Mouse (Mus musculus) kidney, postnatal 0 days (tissue): ENCODE results near the gene Twnk. TPM values are rescaled to one million over a fixed set of nuclear protein-coding genes. Genes with fewer than 3 reads are reported as not detected.

Experiments
- ATAC-seq: fragments of 200-750 bp; cut with Nextera tagmentation; replicated peaks from 2 replicates; pipeline ENCODE4 v1.8.0; 2017; ENCODE audit warnings: low read depth, moderate number of reproducible peaks, moderate TSS enrichment, moderate library complexity; ENCODE audit not compliant: low FRiP score
- DNase-seq: peaks from one replicate; pipeline ENCODE4 v3.0.0-alpha.2; 2016; ENCODE audit warnings: low spot score
- H3K27ac ChIP-seq: fragments of 300-500 bp; sonication (generic); 2 replicates; pipeline ENCODE4 v1.5.1; 2014; ENCODE audit warnings: mild to moderate bottlenecking
- H3K27me3 ChIP-seq: fragments of 300-500 bp; sonication (generic); 2 replicates; pipeline ENCODE4 v1.6.1; 2014; ENCODE audit warnings: low read length, mixed read lengths; ENCODE audit not compliant: insufficient read depth
- H3K36me3 ChIP-seq: fragments of 300-500 bp; sonication (generic); 2 replicates; pipeline ENCODE4 v1.6.1; 2014; ENCODE audit warnings: low read length, mixed read lengths; ENCODE audit not compliant: insufficient read depth
- H3K4me1 ChIP-seq: fragments of 300-500 bp; sonication (generic); replicated peaks from 2 replicates; pipeline ENCODE4 v1.6.1; 2014; ENCODE audit warnings: antibody characterized with exemption, low read length, mixed read lengths; ENCODE audit not compliant: insufficient read depth
- H3K4me2 ChIP-seq: fragments of 300-500 bp; sonication (generic); 2 replicates; pipeline ENCODE4 v1.6.1; 2014; ENCODE audit warnings: mild to moderate bottlenecking, low read length, moderate library complexity, mixed read lengths
- H3K4me3 ChIP-seq: fragments of 300-500 bp; sonication (generic); replicated peaks from 2 replicates; pipeline ENCODE4 v1.5.1; 2014; ENCODE audit warnings: low read depth, low read length
- H3K9ac ChIP-seq: fragments of 300-500 bp; sonication (generic); 2 replicates; pipeline ENCODE4 v1.6.1; 2014; ENCODE audit warnings: low read depth, low read length
- H3K9me3 ChIP-seq: fragments of 300-500 bp; sonication (generic); replicated peaks from 2 replicates; pipeline ENCODE4 v1.6.1; 2016; ENCODE audit warnings: low read length, inconsistent platforms, mixed read lengths
- CTCF ChIP-seq: IDR thresholded peaks from 2 replicates; pipeline ENCODE4 v1.5.1; 2016; ENCODE audit warnings: antibody characterized with exemption, low read depth, mild to moderate bottlenecking, moderate library complexity
- WGBS: fragments of 180-500 bp; shearing (Covaris S2); extraction: QIAGEN DNeasy Blood & Tissue Kit; methylation state at CpG from one replicate; pipeline ENCODE4 v1.1.7; 2014; 5-methylcytosine and 5-hydroxymethylcytosine counted together
- polyA plus RNA-seq: library from polyadenylated mRNA; unstranded; fragments of >200 nt; fragmentation: Nextera tagmentation; extraction: Ambion mirVana; gene quantifications from 2 replicates; pipeline ENCODE4 v1.2.1, GENCODE M21; 2015

The Twnk gene
- polyA plus RNA-seq, 1 experiment from 2014 or later, result 15.7 TPM

DNA sequence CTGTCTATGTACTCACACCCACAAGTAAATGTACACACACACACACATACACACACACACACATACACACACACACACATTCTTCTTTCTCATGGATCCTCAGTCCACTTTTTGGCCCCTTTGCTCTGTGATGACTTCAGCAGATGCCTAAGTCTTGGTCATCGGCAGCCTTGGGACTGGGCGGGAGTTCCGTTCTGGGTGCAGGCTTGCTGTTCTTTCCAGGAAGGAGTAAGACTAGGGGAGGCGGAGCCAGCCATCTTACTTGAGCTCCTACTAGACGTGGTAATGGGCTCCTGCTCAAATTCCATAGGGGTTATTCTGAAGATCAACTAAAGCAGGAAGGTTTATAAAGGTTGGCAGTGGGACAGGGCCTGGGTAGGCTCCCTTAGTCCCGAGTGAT lies 14.9 kb downstream of the Twnk start:
- 37% methylated on average over 6 of the region's 6 CpGs for WGBS
- H3K4me1 ChIP-seq, result peaks cover 30% of the 10 kb centered on the region
- peak; percentile 77 for DNase-seq

GRCm38 (mm10) chr19:45021362-45021761 lies 15.9 kb downstream of the Twnk start:
- Histone ChIP-seq H3K4me2 (no peak overlapping the region), H3K4me1 (peaks cover 24% of the 10 kb centered on the region), H3K36me3 (peaks cover 24% of the 10 kb centered on the region), H3K27me3 (no peaks in the 10 kb centered on the region), H3K27ac (no peak overlapping the region), H3K9ac (no peak overlapping the region), H3K9me3 (no peaks in the 10 kb centered on the region), H3K4me3 (no peak overlapping the region)
- no peak for TF ChIP-seq CTCF
- DNase-seq, result no peak
- no peak for ATAC-seq
- 90% methylated on average over 15 of the region's 15 CpGs for WGBS

More for the DNA sequence above, 14.9 kb downstream of the Twnk start:
- no peak for ATAC-seq
- no peak for TF ChIP-seq CTCF
- Histone ChIP-seq H3K27me3 (no peaks in the 10 kb centered on the region), H3K9me3 (no peaks in the 10 kb centered on the region), H3K27ac (no peak overlapping the region), H3K36me3 (peaks cover 16% of the 10 kb centered on the region), H3K4me2 (peak overlapping the region; percentile 97), H3K9ac (no peak overlapping the region), H3K4me3 (no peak overlapping the region)

DNA sequence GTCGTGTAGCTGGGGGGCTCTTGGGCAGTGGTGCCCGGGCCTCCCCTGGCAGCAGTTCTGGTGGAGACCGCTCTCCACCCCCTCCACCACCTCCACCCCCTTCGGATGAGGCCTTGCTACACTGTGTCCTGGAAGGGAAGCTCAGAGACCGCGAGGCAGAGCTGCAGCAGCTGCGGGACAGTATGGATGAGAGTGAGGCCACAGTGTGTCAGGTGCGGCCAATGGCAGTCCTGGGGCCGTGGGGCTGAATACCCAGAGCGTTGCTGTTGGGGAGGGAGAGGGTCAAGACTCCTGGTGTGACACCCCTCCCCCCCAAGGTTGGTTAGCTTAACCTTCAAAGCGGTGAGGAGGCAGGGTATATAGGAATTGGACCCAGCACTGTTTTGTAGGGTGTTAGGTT lies 18.5 kb downstream of the Twnk start:
- TF ChIP-seq CTCF, result no peak
- H3K9me3 ChIP-seq, result no peaks in the 10 kb centered on the region
- DNase-seq (no peak), ATAC-seq (no peak; the same call in 1 of the 2 replicates)
- no peak overlapping the region for H3K9ac ChIP-seq
- H3K36me3 ChIP-seq, result peaks cover 48% of the 10 kb centered on the region
- H3K27me3 ChIP-seq, result no peaks in the 10 kb centered on the region
- no peak overlapping the region for H3K4me2 ChIP-seq
- H3K4me1 ChIP-seq, result peaks cover 19% of the 10 kb centered on the region
- 76% methylated on average over 11 of the region's 11 CpGs for WGBS
- no peak overlapping the region for H3K4me3 ChIP-seq
- H3K27ac ChIP-seq, result no peak overlapping the region

DNA sequence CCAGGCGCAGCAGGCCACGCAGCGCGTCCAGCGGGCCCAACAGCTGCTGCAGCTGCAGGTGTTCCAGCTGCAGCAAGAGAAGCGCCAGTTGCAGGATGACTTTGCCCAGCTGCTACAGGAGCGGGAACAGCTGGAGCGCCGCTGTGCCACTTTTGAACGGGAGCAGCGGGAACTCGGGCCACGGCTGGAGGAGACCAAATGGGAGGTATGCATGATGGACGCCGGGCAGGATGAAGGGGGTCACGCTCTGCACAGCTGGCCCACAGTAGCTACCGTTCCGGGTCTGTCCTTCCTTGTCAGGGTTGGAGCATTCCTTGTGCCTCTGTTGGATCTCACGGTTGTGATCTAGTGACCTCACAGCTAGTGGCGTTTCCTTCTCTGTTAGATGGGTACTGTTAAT lies 19.3 kb downstream of the Twnk start:
- ATAC-seq (no peak; the same call in 1 of the 2 replicates), DNase-seq (no peak)
- no peak for TF ChIP-seq CTCF
- no peaks in the 10 kb centered on the region for H3K27me3 ChIP-seq
- H3K36me3 ChIP-seq, result peaks cover 49% of the 10 kb centered on the region
- no peak overlapping the region for H3K4me3 ChIP-seq
- WGBS, result 72% methylated on average over 20 of the region's 20 CpGs
- no peak overlapping the region for H3K27ac ChIP-seq
- peaks cover 13% of the 10 kb centered on the region; the same call in 1 of the 2 replicates for H3K4me1 ChIP-seq
- no peak overlapping the region for H3K4me2 ChIP-seq
- H3K9me3 ChIP-seq, result no peaks in the 10 kb centered on the region
- H3K9ac ChIP-seq, result no peak overlapping the region

DNA sequence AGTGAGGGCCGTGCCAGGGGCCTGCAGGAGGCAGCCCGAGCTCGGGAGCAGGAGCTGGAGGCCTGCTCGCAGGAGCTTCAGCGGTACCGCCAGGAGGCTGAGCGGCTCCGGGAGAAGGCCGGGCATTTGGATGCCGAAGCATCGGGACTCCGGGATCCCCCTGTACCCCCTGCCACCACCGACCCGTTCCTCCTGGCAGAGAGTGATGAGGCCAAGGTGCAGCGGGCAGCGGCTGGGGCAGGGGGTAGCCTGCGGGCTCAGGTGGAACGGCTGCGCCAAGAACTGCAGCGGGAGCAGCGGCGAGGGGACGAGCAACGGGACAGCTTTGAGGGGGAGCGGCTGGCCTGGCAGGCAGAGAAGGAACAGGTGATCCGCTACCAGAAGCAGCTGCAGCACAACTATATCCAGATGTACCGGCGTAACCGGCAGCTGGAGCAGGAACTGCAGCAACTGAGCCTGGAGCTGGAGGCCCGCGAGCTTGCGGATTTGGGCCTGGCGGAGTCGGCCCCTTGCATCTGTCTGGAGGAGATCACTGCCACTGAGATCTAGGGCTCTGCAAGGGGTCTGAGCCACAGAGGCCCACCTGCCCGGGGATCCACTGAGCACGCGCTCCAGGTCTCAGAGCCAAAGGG lies 20.6 kb downstream of the Twnk start:
- H3K27me3 ChIP-seq, result no peaks in the 10 kb centered on the region
- H3K27ac ChIP-seq, result no peak overlapping the region
- no peak overlapping the region for H3K4me2 ChIP-seq
- no peak for ATAC-seq
- WGBS, result 89% methylated on average over 37 of the region's 37 CpGs
- no peaks in the 10 kb centered on the region for H3K9me3 ChIP-seq
- no peak overlapping the region for H3K9ac ChIP-seq
- no peak overlapping the region for H3K4me3 ChIP-seq
- no peak for TF ChIP-seq CTCF
- H3K36me3 ChIP-seq, result peaks cover 49% of the 10 kb centered on the region
- no peak for DNase-seq
- H3K4me1 ChIP-seq, result peaks cover 8% of the 10 kb centered on the region; the same call in 1 of the 2 replicates

GRCm38 (mm10) chr19:45026958-45027670 lies 21.7 kb downstream of the Twnk start:
- DNase-seq (no peak), ATAC-seq (no peak)
- H3K9ac ChIP-seq, result no peak overlapping the region
- no peaks in the 10 kb centered on the region for H3K9me3 ChIP-seq
- H3K27me3 ChIP-seq, result no peaks in the 10 kb centered on the region
- H3K4me3 ChIP-seq, result no peak overlapping the region
- 66% methylated on average over 6 of the region's 6 CpGs for WGBS
- no peak overlapping the region for H3K4me2 ChIP-seq
- H3K4me1 ChIP-seq, result peaks cover 4% of the 10 kb centered on the region; the same call in 1 of the 2 replicates
- no peak overlapping the region for H3K27ac ChIP-seq
- TF ChIP-seq CTCF, result no peak
- H3K36me3 ChIP-seq, result peaks cover 39% of the 10 kb centered on the region
